Mouse (Mus musculus) MN1 (cell line): ENCODE measurements around the gene Actr1a.

ENCODE experiments used
- DNase-seq: peaks from one replicate; pipeline ENCODE4 v3.0.0-alpha.2; 2016; ENCODE audit warnings: low spot score

Gene Actr1a

GRCm38 (mm10) chr19:46395109-46396009, at the start of gene Actr1a:
Gene Actr1a, minus strand, starts transcription at chr19:46395748.
- peak; percentile 98 for DNase-seq

- DNase-seq: peak; percentile 73
Observed at GRCm38 (mm10) chr19:46444209-46444608, 48.7 kb upstream of the Actr1a start.

GRCm38 (mm10) chr19:46443509-46443908, 48.0 kb upstream of the Actr1a start:
- no peak for DNase-seq

- peak; percentile 23 for DNase-seq
Observed at GRCm38 (mm10) chr19:46435492-46435891, 39.9 kb upstream of the Actr1a start.

- DNase-seq: no peak
Observed at GRCm38 (mm10) chr19:46434591-46434990, 39.0 kb upstream of the Actr1a start.

GRCm38 (mm10) chr19:46434148-46434547, 38.6 kb upstream of the Actr1a start:
- no peak for DNase-seq

GRCm38 (mm10) chr19:46433712-46434111, 38.2 kb upstream of the Actr1a start:
- DNase-seq: no peak

GRCm38 (mm10) chr19:46429250-46429649, 33.7 kb upstream of the Actr1a start:
- no peak for DNase-seq

- no peak for DNase-seq
Observed at GRCm38 (mm10) chr19:46426488-46426887, 30.9 kb upstream of the Actr1a start.

- no peak for DNase-seq
Observed at GRCm38 (mm10) chr19:46425266-46425665, 29.7 kb upstream of the Actr1a start.

GRCm38 (mm10) chr19:46422384-46423338, 27.1 kb upstream of the Actr1a start:
- DNase-seq: no peak

- no peak for DNase-seq
Observed at GRCm38 (mm10) chr19:46420410-46420809, 24.9 kb upstream of the Actr1a start.

GRCm38 (mm10) chr19:46418051-46418450, 22.5 kb upstream of the Actr1a start:
- DNase-seq: no peak

- DNase-seq: no peak
Observed at GRCm38 (mm10) chr19:46416276-46416675, 20.7 kb upstream of the Actr1a start.

GRCm38 (mm10) chr19:46414486-46414885, 18.9 kb upstream of the Actr1a start:
- DNase-seq: no peak

- no peak for DNase-seq
Observed at GRCm38 (mm10) chr19:46413969-46414368, 18.4 kb upstream of the Actr1a start.

GRCm38 (mm10) chr19:46412056-46412805, 16.7 kb upstream of the Actr1a start:
- DNase-seq: no peak

- no peak for DNase-seq
Observed at GRCm38 (mm10) chr19:46409506-46409905, 14.0 kb upstream of the Actr1a start.

GRCm38 (mm10) chr19:46406592-46407386, 11.2 kb upstream of the Actr1a start:
- DNase-seq: no peak

GRCm38 (mm10) chr19:46404030-46404429, 8.5 kb upstream of the Actr1a start:
- no peak for DNase-seq

- no peak for DNase-seq
Observed at GRCm38 (mm10) chr19:46400558-46400957, 5.0 kb upstream of the Actr1a start.
